Mouse (Mus musculus) hindbrain, embryonic 16.5 days (tissue): ENCODE measurements around the gene Ucp1. TPM values are rescaled to one million over a fixed set of nuclear protein-coding genes. Genes with fewer than 3 reads are reported as not detected.

Source experiments
- polyA plus RNA-seq: library from polyadenylated mRNA; unstranded; fragments of >200 nt; fragmentation: Nextera tagmentation; extraction: Ambion mirVana; gene quantifications from 2 replicates; pipeline ENCODE4 v1.2.1, GENCODE M21; 2015

The Ucp1 gene
- polyA plus RNA-seq, 1 experiment from 2014 or later: 0.21 TPM

Other genes starting within 250 kb of the Ucp1 start
- gene Tbc1d9, start 125.0 kb upstream of the Ucp1 start, polyA plus RNA-seq: 16.2 and 16.5 TPM in 2 replicates
- gene Gm10645, start 124.2 kb upstream of the Ucp1 start, polyA plus RNA-seq: 6.9 and 7.2 TPM in 2 replicates
- 18.5 and 21.6 TPM in 2 replicates for gene Elmod2, start 42.1 kb downstream of the Ucp1 start, polyA plus RNA-seq
- not detected in 2 replicates for gene Mgat4d, start 58.1 kb downstream of the Ucp1 start, polyA plus RNA-seq
- 15.8 and 17.0 TPM in 2 replicates for gene Clgn, start 99.5 kb downstream of the Ucp1 start, polyA plus RNA-seq
- gene Scoc, start 168.0 kb downstream of the Ucp1 start, polyA plus RNA-seq: 284 and 330 TPM in 2 replicates
- gene Olfr370, start 245.4 kb downstream of the Ucp1 start, polyA plus RNA-seq: 0.06 TPM in 1 of 2 replicates, not detected in the other